Mouse (Mus musculus): Measurements from ENCODE around the gene Rapgef4. TPM values are rescaled to one million over a fixed set of nuclear protein-coding genes. Genes with fewer than 3 reads are reported as not detected.

The Rapgef4 gene
- total and polyA plus RNA-seq, 2 experiments from 2014 or later = 27.0 to 58.7 TPM

- H3K4me3 ChIP-seq (ENCODE audit: low read depth, low read length) = no peak overlapping the region
- no peaks in the 10 kb centered on the region for H3K9me3 ChIP-seq (ENCODE audit: low read length)
- no peaks in the 10 kb centered on the region for H3K4me1 ChIP-seq (ENCODE audit: insufficient read depth)
- no peak overlapping the region for H3K9ac ChIP-seq
- H3K27me3 ChIP-seq (ENCODE audit: insufficient read depth, low read length) = no peaks in the 10 kb centered on the region
- H3K4me2 ChIP-seq (ENCODE audit: low read depth) = no peak overlapping the region
- no peak for DNase-seq
- no peak for ATAC-seq
- WGBS = 77% methylated on average over 10 of the region's 10 CpGs
- no peaks in the 10 kb centered on the region for H3K36me3 ChIP-seq (ENCODE audit: insufficient read depth)
- no peak overlapping the region for H3K27ac ChIP-seq (ENCODE audit: low read depth, low read length)
- TF ChIP-seq CTCF (IDR thresholded peaks at IDR 0.05; ENCODE audit: low read depth) = no peak
Observed at GRCm38 (mm10) chr2:72297716-72298082, 316.7 kb downstream of the Rapgef4 start.

DNA sequence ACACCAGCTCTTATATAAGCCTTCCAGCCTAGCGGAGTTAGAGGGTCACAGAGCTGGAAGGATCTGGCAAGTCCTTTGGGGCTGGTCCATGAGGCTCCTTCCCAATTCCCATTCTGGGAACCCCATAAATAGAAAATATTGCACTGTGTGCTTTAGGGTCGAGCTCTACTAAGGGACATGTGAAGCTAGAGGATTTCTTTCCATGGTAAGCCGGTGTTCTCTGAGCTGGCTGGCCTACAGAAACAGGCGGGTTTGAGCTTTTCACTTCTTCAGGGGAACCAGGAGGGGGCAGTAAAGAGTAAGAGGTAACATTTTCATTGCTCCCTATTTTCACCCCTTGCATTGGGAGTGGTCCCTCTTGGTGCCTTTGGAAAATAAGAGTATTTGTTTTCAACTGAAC lies 317.4 kb downstream of the Rapgef4 start:
- 62% methylated on average over 4 of the region's 4 CpGs for WGBS
- TF ChIP-seq CTCF (IDR thresholded peaks at IDR 0.05; ENCODE audit: low read depth) = peak; percentile 58
- Histone ChIP-seq H3K4me3 (ENCODE audit: low read depth, low read length) (no peak overlapping the region), H3K27ac (ENCODE audit: low read depth, low read length) (no peak overlapping the region), H3K4me1 (ENCODE audit: insufficient read depth) (no peaks in the 10 kb centered on the region), H3K36me3 (ENCODE audit: insufficient read depth) (no peaks in the 10 kb centered on the region), H3K4me2 (ENCODE audit: low read depth) (no peak overlapping the region), H3K9me3 (ENCODE audit: low read length) (no peaks in the 10 kb centered on the region), H3K27me3 (ENCODE audit: insufficient read depth, low read length) (no peaks in the 10 kb centered on the region), H3K9ac (no peak overlapping the region)
- DNase-seq (peak; percentile 15), ATAC-seq (no peak)

GRCm38 (mm10) chr2:72301194-72301916 lies 320.3 kb downstream of the Rapgef4 start:
- Histone ChIP-seq H3K4me3 (ENCODE audit: low read depth, low read length) (no peak overlapping the region), H3K36me3 (ENCODE audit: insufficient read depth) (no peaks in the 10 kb centered on the region), H3K9me3 (ENCODE audit: low read length) (no peaks in the 10 kb centered on the region), H3K27ac (ENCODE audit: low read depth, low read length) (no peak overlapping the region), H3K4me1 (ENCODE audit: insufficient read depth) (no peaks in the 10 kb centered on the region), H3K27me3 (ENCODE audit: insufficient read depth, low read length) (no peaks in the 10 kb centered on the region), H3K9ac (no peak overlapping the region), H3K4me2 (ENCODE audit: low read depth) (no peak overlapping the region)
- no peak for DNase-seq
- no peak for ATAC-seq
- 88% methylated on average over 9 of the region's 9 CpGs for WGBS
- TF ChIP-seq CTCF (IDR thresholded peaks at IDR 0.05; ENCODE audit: low read depth) = no peak

DNA sequence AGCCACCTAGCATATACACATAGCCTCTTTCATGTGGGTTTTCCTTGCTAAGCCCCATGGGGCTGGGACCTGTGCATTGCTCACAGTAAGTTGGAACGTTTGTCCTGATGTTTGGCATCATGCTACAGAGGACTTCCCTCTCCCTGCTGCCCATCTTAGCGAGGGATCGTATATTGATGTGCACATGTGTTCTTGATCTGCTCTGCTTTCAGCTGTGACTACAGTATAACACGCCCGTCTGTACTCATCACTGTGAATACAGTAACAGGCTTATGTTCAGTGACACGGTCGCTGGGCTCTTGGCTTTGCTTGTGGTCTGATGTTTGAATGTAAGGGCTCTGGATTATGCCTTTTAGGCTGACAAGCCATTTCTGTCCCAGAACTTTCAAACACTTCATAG lies 324.7 kb downstream of the Rapgef4 start:
- no peak overlapping the region for H3K4me2 ChIP-seq (ENCODE audit: low read depth)
- TF ChIP-seq CTCF (IDR thresholded peaks at IDR 0.05; ENCODE audit: low read depth) = no peak
- H3K36me3 ChIP-seq (ENCODE audit: insufficient read depth) = no peaks in the 10 kb centered on the region
- no peak overlapping the region for H3K27ac ChIP-seq (ENCODE audit: low read depth, low read length)
- no peak for ATAC-seq
- no peak overlapping the region for H3K9ac ChIP-seq
- DNase-seq = no peak
- no peaks in the 10 kb centered on the region for H3K4me1 ChIP-seq (ENCODE audit: insufficient read depth)
- H3K27me3 ChIP-seq (ENCODE audit: insufficient read depth, low read length) = no peaks in the 10 kb centered on the region
- 95% methylated on average over 7 of the region's 7 CpGs for WGBS
- H3K9me3 ChIP-seq (ENCODE audit: low read length) = no peaks in the 10 kb centered on the region
- no peak overlapping the region for H3K4me3 ChIP-seq (ENCODE audit: low read depth, low read length)

Other genes starting within 250 kb of the Rapgef4 start
- 37.5 and 52.3 TPM in 2 replicates for gene Itga6, start 235.6 kb upstream of the Rapgef4 start, total RNA-seq (2014; rRNA removed)
- gene Itga6, start 235.6 kb upstream of the Rapgef4 start, polyA plus RNA-seq (2015; fragmentation: Nextera tagmentation; extraction: Ambion mirVana) = 11.7 and 16.8 TPM in 2 replicates
- gene Pdk1, start 108.0 kb upstream of the Rapgef4 start, total RNA-seq (2014; rRNA removed) = 42.0 and 46.7 TPM in 2 replicates
- 15.3 and 20.8 TPM in 2 replicates for gene Pdk1, start 108.0 kb upstream of the Rapgef4 start, polyA plus RNA-seq (2015; fragmentation: Nextera tagmentation; extraction: Ambion mirVana)